Mouse (Mus musculus): Measurements from ENCODE around the gene Pcgf3.
"Not testable (repeated sequence)": the region's sequence is repeated elsewhere in the genome, so short reads cannot be mapped to it uniquely, and the experiment has no call there.

Gene Pcgf3

GRCm38 (mm10) chr5:108469617-108470016 is 8.6 kb downstream of the Pcgf3 start:
- DNase-seq (ENCODE audit: low read depth, low spot score), result no peak

GRCm38 (mm10) chr5:108473737-108474136 is 12.7 kb downstream of the Pcgf3 start:
- DNase-seq (ENCODE audit: low read depth, low spot score), result no peak

DNA sequence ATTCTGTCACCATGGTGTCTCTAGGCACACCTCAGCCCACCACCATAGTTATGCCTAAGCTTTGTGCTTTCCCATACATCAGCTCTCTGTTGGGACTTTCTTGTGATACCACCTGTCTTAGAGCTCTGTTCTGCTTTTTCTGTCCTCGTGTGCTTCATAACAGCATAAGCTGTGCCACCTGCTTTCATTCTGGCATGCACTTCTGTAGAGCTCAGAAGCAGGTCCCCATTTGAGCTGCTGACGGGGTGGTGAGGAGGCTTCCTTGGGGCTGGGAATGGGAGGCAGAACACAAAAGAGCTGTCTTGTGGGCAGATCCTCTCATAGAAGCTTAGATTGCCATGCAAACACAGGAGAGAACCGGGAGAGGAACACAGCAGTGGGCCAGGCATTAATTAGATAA is 14.9 kb downstream of the Pcgf3 start:
- DNase-seq (ENCODE audit: low read depth, low spot score), result no peak

- no peak for DNase-seq (ENCODE audit: low read depth, low spot score)
Observed at GRCm38 (mm10) chr5:108483006-108483405, 22.0 kb downstream of the Pcgf3 start.

GRCm38 (mm10) chr5:108485239-108485638 is 24.2 kb downstream of the Pcgf3 start:
- no peak for DNase-seq (ENCODE audit: low read depth, low spot score)

DNA sequence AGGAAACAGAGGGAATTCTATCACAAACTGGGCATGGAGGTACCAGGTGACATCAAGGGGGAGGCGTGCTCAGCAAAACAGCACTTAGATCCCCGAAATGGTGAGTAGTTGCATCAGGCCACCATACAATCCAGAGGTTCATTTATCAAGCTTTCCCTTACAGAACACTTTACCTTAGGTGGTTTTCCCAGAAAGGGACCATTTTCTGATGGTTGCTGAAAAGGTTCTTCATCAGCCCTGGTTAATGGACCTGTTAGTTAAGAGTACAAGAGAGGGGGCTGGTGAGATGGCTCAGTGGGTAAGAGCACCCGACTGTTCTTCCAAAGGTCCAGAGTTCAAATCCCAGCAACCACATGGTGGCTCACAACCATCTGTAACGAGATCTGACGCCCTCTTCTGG is 25.1 kb downstream of the Pcgf3 start:
- not testable (repeated sequence) for DNase-seq (ENCODE audit: low read depth, low spot score)

- no peak for DNase-seq (ENCODE audit: low read depth, low spot score)
Observed at GRCm38 (mm10) chr5:108501573-108501972, 40.5 kb downstream of the Pcgf3 start.

GRCm38 (mm10) chr5:108502286-108502685 is 41.3 kb downstream of the Pcgf3 start:
- no peak for DNase-seq (ENCODE audit: low read depth, low spot score)

- no peak for DNase-seq (ENCODE audit: low read depth, low spot score)
Observed at GRCm38 (mm10) chr5:108515581-108516361, 54.7 kb downstream of the Pcgf3 start.

- DNase-seq (ENCODE audit: low read depth, low spot score), result no peak
Observed at GRCm38 (mm10) chr5:108516655-108517054, 55.6 kb downstream of the Pcgf3 start.

DNA sequence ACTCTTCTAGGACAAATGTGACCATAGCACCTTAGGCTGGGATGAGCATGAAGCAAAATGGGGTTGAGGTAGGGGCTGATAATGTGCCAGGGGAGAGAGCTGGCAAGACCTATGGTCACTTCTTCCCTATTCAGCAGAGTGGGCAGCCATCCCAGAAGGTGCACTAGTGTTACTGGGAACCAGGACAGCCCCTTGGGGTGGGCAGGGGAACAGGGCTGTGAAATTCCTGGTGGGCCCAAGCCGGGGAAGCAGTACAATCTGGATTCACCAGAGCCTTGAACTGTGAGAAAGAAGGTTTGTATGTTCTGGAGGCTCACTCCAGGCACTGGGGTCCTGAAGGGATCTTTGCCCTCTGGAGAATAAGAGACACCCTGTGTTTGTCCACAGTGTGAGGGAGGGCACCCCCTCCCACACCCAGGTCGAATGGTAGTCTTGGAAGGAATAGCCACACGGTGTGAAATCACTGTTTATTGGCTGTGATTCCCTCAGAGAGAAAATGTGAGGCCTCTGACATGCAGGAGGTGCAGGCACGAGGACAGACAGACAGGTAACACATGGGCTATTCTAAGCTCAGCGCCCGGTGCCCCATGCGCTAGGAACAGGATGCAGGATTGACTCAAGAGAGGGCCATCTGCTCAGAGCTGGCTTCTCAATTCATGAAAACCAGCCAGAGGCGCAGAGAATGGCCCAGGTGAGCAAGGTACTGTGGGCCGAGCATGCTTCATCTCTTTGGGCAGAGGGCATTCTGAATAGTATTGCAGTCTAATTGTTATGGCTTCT is 57.3 kb downstream of the Pcgf3 start:
- no peak for DNase-seq (ENCODE audit: low read depth, low spot score)

GRCm38 (mm10) chr5:108518951-108519350 is 57.9 kb downstream of the Pcgf3 start:
- DNase-seq (ENCODE audit: low read depth, low spot score), result no peak

GRCm38 (mm10) chr5:108520153-108520552 is 59.1 kb downstream of the Pcgf3 start:
- DNase-seq (ENCODE audit: low read depth, low spot score), result no peak

GRCm38 (mm10) chr5:108521016-108521415 is 60.0 kb downstream of the Pcgf3 start:
- no peak for DNase-seq (ENCODE audit: low read depth, low spot score)

DNA sequence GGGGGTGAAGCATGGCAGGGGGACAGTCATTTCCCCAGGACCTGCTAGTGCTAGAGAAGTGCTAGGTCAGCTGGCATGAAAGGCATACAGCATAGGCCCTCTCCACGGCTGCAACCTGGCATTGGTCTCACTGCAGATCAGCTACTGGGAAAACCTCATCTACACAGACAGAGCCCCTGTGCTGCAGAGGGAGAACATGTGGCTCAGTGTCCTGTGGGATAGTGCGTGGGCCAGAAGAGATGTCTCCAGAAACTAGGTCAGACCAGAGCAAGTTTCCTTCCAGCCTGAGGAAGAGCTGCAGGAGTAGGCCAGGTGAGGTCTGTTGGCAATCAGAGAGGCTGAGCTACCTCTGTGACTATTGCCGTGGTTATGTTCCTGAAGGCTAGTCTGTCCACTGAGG is 60.9 kb downstream of the Pcgf3 start:
- DNase-seq (ENCODE audit: low read depth, low spot score), result no peak

- DNase-seq (ENCODE audit: low read depth, low spot score), result no peak
Observed at GRCm38 (mm10) chr5:108522597-108522996, 61.6 kb downstream of the Pcgf3 start.

DNA sequence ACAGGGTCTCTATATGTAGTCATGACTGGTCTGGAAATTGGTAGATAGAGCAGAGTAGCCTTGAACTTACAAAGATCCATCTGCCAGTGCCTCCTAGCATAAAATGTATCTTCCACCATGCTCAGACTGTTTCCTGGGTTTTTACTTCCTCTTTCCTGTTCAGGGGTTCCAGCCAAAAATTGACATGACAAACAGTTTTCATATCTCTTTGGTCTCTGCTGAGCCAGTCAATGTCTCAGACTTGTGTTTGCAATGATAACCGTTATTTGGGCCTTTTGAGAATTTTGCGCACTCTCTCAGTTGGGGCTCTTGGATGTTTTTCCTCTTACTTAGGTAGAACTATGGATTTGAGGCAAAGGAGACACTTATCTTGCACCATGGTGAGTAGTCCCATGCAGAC is 73.2 kb downstream of the Pcgf3 start:
- no peak for DNase-seq (ENCODE audit: low read depth, low spot score)

DNA sequence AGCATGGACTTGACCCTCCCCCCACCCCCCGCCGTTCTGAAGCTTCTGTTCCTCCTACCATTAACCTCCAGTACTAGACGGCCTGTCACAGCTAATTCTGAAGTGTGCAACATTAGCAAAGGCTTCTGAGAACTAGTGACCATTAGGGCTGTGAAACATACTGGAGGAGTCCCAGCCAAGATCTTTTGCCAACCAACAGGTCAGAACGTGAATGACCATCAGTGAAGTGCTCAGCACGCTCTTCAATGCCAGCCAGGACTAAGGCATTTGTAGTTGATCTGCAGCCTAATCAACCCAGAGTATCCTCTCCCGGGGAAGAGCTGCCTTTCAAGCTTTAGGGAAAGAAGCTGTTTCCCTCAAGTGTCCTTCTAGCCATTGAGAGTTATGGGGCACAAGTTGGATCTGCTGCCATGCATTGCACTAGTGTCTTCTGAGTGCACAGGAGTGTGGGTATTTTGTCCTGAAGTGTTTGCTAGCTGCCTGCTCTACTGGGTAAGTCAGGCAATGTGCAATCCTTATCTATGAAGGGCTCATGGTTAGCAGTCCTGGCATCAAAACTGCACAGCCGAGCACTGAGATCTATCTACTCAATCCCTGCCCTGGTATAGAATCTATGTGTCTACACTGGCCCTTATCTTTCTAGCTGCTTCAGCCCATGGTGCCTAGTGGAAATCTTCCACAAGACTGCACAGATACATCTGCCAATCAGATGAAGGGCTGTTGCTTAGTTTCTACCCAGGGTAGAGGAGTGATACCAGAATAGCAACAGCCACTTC is 82.7 kb downstream of the Pcgf3 start:
- DNase-seq (ENCODE audit: low read depth, low spot score), result no peak

DNA sequence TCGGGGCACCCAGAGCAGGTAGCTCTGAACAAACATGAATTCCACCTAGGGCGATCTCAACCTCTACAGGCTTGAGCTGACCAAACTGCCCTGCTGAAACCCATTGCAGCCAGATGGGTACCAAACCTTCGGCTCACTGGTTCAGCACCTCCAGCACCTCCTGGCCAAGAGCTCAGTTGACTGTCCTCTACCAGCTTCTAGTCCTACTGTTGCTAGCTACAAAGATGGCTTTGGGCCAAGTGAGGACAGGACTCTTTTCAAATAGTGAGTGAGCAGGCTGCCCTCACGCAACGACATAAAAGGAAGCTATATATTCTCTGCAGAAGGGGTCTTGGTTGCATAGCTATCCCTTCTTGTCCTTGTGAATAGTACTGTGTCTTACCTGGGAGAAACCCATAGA is 86.6 kb downstream of the Pcgf3 start:
- no peak for DNase-seq (ENCODE audit: low read depth, low spot score)

- DNase-seq (ENCODE audit: low read depth, low spot score), result no peak
Observed at GRCm38 (mm10) chr5:108549137-108549488, 88.1 kb downstream of the Pcgf3 start.

GRCm38 (mm10) chr5:108549489-108550206 is 88.6 kb downstream of the Pcgf3 start, which contains the start of gene Cplx1:
Gene Cplx1, minus strand, starts transcription at chr5:108550024.
- DNase-seq (ENCODE audit: low read depth, low spot score), result no peak

DNA sequence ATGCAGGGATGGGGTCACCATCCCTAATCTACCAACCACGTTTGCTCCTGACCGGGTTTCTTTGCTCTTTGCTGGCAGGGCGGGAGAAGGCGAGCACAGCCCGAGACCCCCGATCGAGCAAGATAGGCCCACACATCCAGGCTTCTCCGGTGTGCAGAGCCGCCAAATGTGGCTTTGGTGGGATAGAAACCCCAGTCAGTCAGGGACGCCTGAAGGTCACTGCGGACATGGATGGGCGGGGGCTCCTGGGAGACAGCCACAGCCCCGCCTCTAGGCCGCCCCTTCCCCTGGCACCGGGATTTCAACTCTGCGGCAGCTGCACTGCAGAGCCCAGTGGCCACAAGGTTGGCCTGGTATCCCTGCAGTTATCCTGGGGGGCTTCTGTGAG is 89.2 kb downstream of the Pcgf3 start:
- DNase-seq (ENCODE audit: low read depth, low spot score), result no peak
